Mouse (Mus musculus): ENCODE results near the gene Kat7. TPM values are rescaled to one million over a fixed set of nuclear protein-coding genes. Genes with fewer than 3 reads are reported as not detected.
A peak's percentile ranks its signal among the peaks of the same experiment; 100 is the strongest.

The Kat7 gene
- polyA plus RNA-seq, 1 experiment = 44.3 TPM

- Histone ChIP-seq H3K79me3 (ENCODE audit: low read depth) (no peaks in the 10 kb centered on the region), H3ac (ENCODE audit: control insufficient read depth, insufficient read length, low read depth) (no peak overlapping the region), H3K36me3 (ENCODE audit: control insufficient read depth, insufficient read depth) (peaks cover 21% of the 10 kb centered on the region), H3K79me2 (ENCODE audit: control insufficient read depth, insufficient read depth) (no peaks in the 10 kb centered on the region), H3K27me3 (ENCODE audit: control insufficient read depth, insufficient read depth, insufficient read length) (no peaks in the 10 kb centered on the region), H3K4me3 (ENCODE audit: insufficient read depth, poor library complexity, severe bottlenecking) (no peak overlapping the region)
- no peak for TF ChIP-seq MYOG (IDR thresholded peaks at IDR 0.05; ENCODE audit: control insufficient read depth, extremely low read depth, insufficient read length)
- TF ChIP-seq MYOD1 (IDR thresholded peaks at IDR 0.05; ENCODE audit: control insufficient read depth, insufficient read length, low read depth) = no peak
- no peak for TF ChIP-seq USF1 (IDR thresholded peaks at IDR 0.05; ENCODE audit: low read depth)
- no peak for TF ChIP-seq MAX (IDR thresholded peaks at IDR 0.05)
- no peak for TF ChIP-seq FOSL1 (IDR thresholded peaks at IDR 0.05; ENCODE audit: insufficient read depth, low read length, poor library complexity, severe bottlenecking)
- TF ChIP-seq CEBPB (IDR thresholded peaks at IDR 0.05; ENCODE audit: low read depth) = no peak
- TF ChIP-seq CTCF (IDR thresholded peaks at IDR 0.05; ENCODE audit: control insufficient read depth, insufficient read depth, insufficient read length) = no peak
These were observed 45.5 kb downstream of the Kat7 start for GRCm38 (mm10) chr11:95264455-95265013.

GRCm38 (mm10) chr11:95263816-95264454, 46.1 kb downstream of the Kat7 start:
- H3K36me3 ChIP-seq (ENCODE audit: control insufficient read depth, insufficient read depth) = peaks cover 15% of the 10 kb centered on the region
- H3K79me2 ChIP-seq (ENCODE audit: control insufficient read depth, insufficient read depth) = no peaks in the 10 kb centered on the region
- no peaks in the 10 kb centered on the region for H3K27me3 ChIP-seq (ENCODE audit: control insufficient read depth, insufficient read depth, insufficient read length)
- TF ChIP-seq USF1 (IDR thresholded peaks at IDR 0.05; ENCODE audit: low read depth) (no peak), CTCF (IDR thresholded peaks at IDR 0.05; ENCODE audit: control insufficient read depth, insufficient read depth, insufficient read length) (no peak), FOSL1 (IDR thresholded peaks at IDR 0.05; ENCODE audit: insufficient read depth, low read length, poor library complexity, severe bottlenecking) (no peak), MYOG (IDR thresholded peaks at IDR 0.05; ENCODE audit: control insufficient read depth, extremely low read depth, insufficient read length) (no peak), CEBPB (IDR thresholded peaks at IDR 0.05; ENCODE audit: low read depth) (no peak), MAX (IDR thresholded peaks at IDR 0.05) (no peak), MYOD1 (IDR thresholded peaks at IDR 0.05; ENCODE audit: control insufficient read depth, insufficient read length, low read depth) (no peak)
- H3ac ChIP-seq (ENCODE audit: control insufficient read depth, insufficient read length, low read depth) = no peak overlapping the region
- no peak overlapping the region for H3K4me3 ChIP-seq (ENCODE audit: insufficient read depth, poor library complexity, severe bottlenecking)
- H3K79me3 ChIP-seq (ENCODE audit: low read depth) = no peaks in the 10 kb centered on the region

- Histone ChIP-seq H3K36me3 (ENCODE audit: control insufficient read depth, insufficient read depth) (peaks cover 8% of the 10 kb centered on the region), H3K4me3 (ENCODE audit: insufficient read depth, poor library complexity, severe bottlenecking) (no peak within 1 kb of the TSS), H3K79me3 (ENCODE audit: low read depth) (no peaks in the 10 kb centered on the region), H3K79me2 (ENCODE audit: control insufficient read depth, insufficient read depth) (no peaks in the 10 kb centered on the region), H3K27me3 (ENCODE audit: control insufficient read depth, insufficient read depth, insufficient read length) (no peaks in the 10 kb centered on the region), H3ac (ENCODE audit: control insufficient read depth, insufficient read length, low read depth) (no peak within 1 kb of the TSS)
- TF ChIP-seq FOSL1 (IDR thresholded peaks at IDR 0.05; ENCODE audit: insufficient read depth, low read length, poor library complexity, severe bottlenecking) (no peak), CEBPB (IDR thresholded peaks at IDR 0.05; ENCODE audit: low read depth) (no peak), MYOD1 (IDR thresholded peaks at IDR 0.05; ENCODE audit: control insufficient read depth, insufficient read length, low read depth) (no peak), MAX (IDR thresholded peaks at IDR 0.05) (no peak), MYOG (IDR thresholded peaks at IDR 0.05; ENCODE audit: control insufficient read depth, extremely low read depth, insufficient read length) (no peak), USF1 (IDR thresholded peaks at IDR 0.05; ENCODE audit: low read depth) (no peak), CTCF (IDR thresholded peaks at IDR 0.05; ENCODE audit: control insufficient read depth, insufficient read depth, insufficient read length) (no peak)
These were observed 48.8 kb downstream of the Kat7 start, which contains the start of gene Tac4 for GRCm38 (mm10) chr11:95261178-95261751. Gene Tac4, plus strand, starts transcription at chr11:95261529.

GRCm38 (mm10) chr11:95259088-95259849, 50.8 kb downstream of the Kat7 start:
- no peaks in the 10 kb centered on the region for H3K79me2 ChIP-seq (ENCODE audit: control insufficient read depth, insufficient read depth)
- peak overlapping the region; percentile 66 for H3ac ChIP-seq (ENCODE audit: control insufficient read depth, insufficient read length, low read depth)
- H3K36me3 ChIP-seq (ENCODE audit: control insufficient read depth, insufficient read depth) = no peaks in the 10 kb centered on the region
- peak overlapping the region; percentile 44 for H3K4me3 ChIP-seq (ENCODE audit: insufficient read depth, poor library complexity, severe bottlenecking)
- no peak for TF ChIP-seq MYOG (IDR thresholded peaks at IDR 0.05; ENCODE audit: control insufficient read depth, extremely low read depth, insufficient read length)
- TF ChIP-seq FOSL1 (IDR thresholded peaks at IDR 0.05; ENCODE audit: insufficient read depth, low read length, poor library complexity, severe bottlenecking) = no peak
- no peak for TF ChIP-seq USF1 (IDR thresholded peaks at IDR 0.05; ENCODE audit: low read depth)
- peak; percentile 73 for TF ChIP-seq MAX (IDR thresholded peaks at IDR 0.05)
- no peak for TF ChIP-seq CEBPB (IDR thresholded peaks at IDR 0.05; ENCODE audit: low read depth)
- peak; percentile 99 for TF ChIP-seq CTCF (IDR thresholded peaks at IDR 0.05; ENCODE audit: control insufficient read depth, insufficient read depth, insufficient read length)
- TF ChIP-seq MYOD1 (IDR thresholded peaks at IDR 0.05; ENCODE audit: control insufficient read depth, insufficient read length, low read depth) = no peak
- no peaks in the 10 kb centered on the region for H3K27me3 ChIP-seq (ENCODE audit: control insufficient read depth, insufficient read depth, insufficient read length)
- H3K79me3 ChIP-seq (ENCODE audit: low read depth) = no peaks in the 10 kb centered on the region

DNA sequence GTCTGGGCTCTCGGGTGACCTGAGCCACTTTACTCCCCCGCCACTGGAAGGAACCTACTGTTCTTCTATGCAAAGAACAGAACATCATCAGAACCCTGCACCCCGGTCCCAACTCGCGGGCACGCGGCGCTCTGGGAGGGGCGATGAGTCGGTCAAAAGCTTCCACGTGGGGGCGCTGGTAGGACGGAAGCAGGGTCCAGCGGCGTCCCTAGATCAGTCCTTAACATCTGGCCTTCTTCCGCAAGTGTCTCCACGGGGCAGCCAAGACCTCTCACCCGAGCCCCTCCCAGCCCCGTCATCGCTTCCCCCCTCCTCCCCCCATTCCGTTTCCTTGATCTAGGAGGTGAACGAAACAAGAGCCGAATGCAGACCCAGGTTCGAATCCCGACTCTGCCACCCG, 51.6 kb downstream of the Kat7 start:
- Histone ChIP-seq H3ac (ENCODE audit: control insufficient read depth, insufficient read length, low read depth) (peak overlapping the region; percentile 66), H3K36me3 (ENCODE audit: control insufficient read depth, insufficient read depth) (no peaks in the 10 kb centered on the region), H3K79me2 (ENCODE audit: control insufficient read depth, insufficient read depth) (no peaks in the 10 kb centered on the region), H3K4me3 (ENCODE audit: insufficient read depth, poor library complexity, severe bottlenecking) (peak overlapping the region; percentile 44), H3K79me3 (ENCODE audit: low read depth) (no peaks in the 10 kb centered on the region), H3K27me3 (ENCODE audit: control insufficient read depth, insufficient read depth, insufficient read length) (no peaks in the 10 kb centered on the region)
- TF ChIP-seq MAX (IDR thresholded peaks at IDR 0.05) = no peak
- TF ChIP-seq FOSL1 (IDR thresholded peaks at IDR 0.05; ENCODE audit: insufficient read depth, low read length, poor library complexity, severe bottlenecking) = no peak
- peak; percentile 42 for TF ChIP-seq CTCF (IDR thresholded peaks at IDR 0.05; ENCODE audit: control insufficient read depth, insufficient read depth, insufficient read length)

All from C2C12 (cell line).